Mouse (Mus musculus): ENCODE data around the gene Snd1. TPM values are rescaled to one million over a fixed set of nuclear protein-coding genes. Genes with fewer than 3 reads are reported as not detected.

Gene Snd1
- polyA plus RNA-seq, 1 experiment from 2014 or later: 128 TPM

GRCm38 (mm10) chr6:28480752-28481492, 6.0 kb downstream of the Snd1 start:
- peak overlapping the region; percentile 87 for H3K4me3 ChIP-seq (ENCODE audit: low read length)
- peak overlapping the region; percentile 48; the same call in 1 of the 2 replicates for H3K27ac ChIP-seq (ENCODE audit: low read length)
- 3% methylated on average over 21 of the region's 21 CpGs for WGBS
- H3K9me3 ChIP-seq (ENCODE audit: control insufficient read depth, low read length): no peaks in the 10 kb centered on the region
- no peaks in the 10 kb centered on the region for H3K36me3 ChIP-seq (ENCODE audit: control insufficient read depth, insufficient read depth, low read length)
- peak overlapping the region; percentile 87 for H3K9ac ChIP-seq (ENCODE audit: low read length)
- peak overlapping the region; percentile 71 for H3K4me2 ChIP-seq (ENCODE audit: low read depth, low read length)
- ATAC-seq (ENCODE audit: low read depth): no peak
- H3K27me3 ChIP-seq (ENCODE audit: control insufficient read depth, insufficient read depth, low read depth, low read length): no peaks in the 10 kb centered on the region
- peaks cover 31% of the 10 kb centered on the region for H3K4me1 ChIP-seq (replicated peaks; ENCODE audit: control insufficient read depth, insufficient read depth, low read length)

GRCm38 (mm10) chr6:28482711-28483315, 7.9 kb downstream of the Snd1 start:
- no peak for ATAC-seq (ENCODE audit: low read depth)
- no peaks in the 10 kb centered on the region for H3K9me3 ChIP-seq (ENCODE audit: control insufficient read depth, low read length)
- H3K4me1 ChIP-seq (replicated peaks; ENCODE audit: control insufficient read depth, insufficient read depth, low read length): peaks cover 31% of the 10 kb centered on the region
- H3K27ac ChIP-seq (ENCODE audit: low read length): no peak overlapping the region
- no peak overlapping the region for H3K4me3 ChIP-seq (ENCODE audit: low read length)
- 74% methylated on average over 4 of the region's 4 CpGs for WGBS
- no peaks in the 10 kb centered on the region for H3K36me3 ChIP-seq (ENCODE audit: control insufficient read depth, insufficient read depth, low read length)
- H3K27me3 ChIP-seq (ENCODE audit: control insufficient read depth, insufficient read depth, low read depth, low read length): no peaks in the 10 kb centered on the region
- no peak overlapping the region for H3K4me2 ChIP-seq (ENCODE audit: low read depth, low read length)
- no peak overlapping the region for H3K9ac ChIP-seq (ENCODE audit: low read length)

- Histone ChIP-seq H3K27me3 (ENCODE audit: control insufficient read depth, insufficient read depth, low read depth, low read length) (no peaks in the 10 kb centered on the region), H3K36me3 (ENCODE audit: control insufficient read depth, insufficient read depth, low read length) (peaks cover 3% of the 10 kb centered on the region; the same call in 1 of the 2 replicates), H3K27ac (ENCODE audit: low read length) (no peak overlapping the region), H3K4me3 (ENCODE audit: low read length) (no peak overlapping the region), H3K4me1 (replicated peaks; ENCODE audit: control insufficient read depth, insufficient read depth, low read length) (peaks cover 24% of the 10 kb centered on the region), H3K9me3 (ENCODE audit: control insufficient read depth, low read length) (no peaks in the 10 kb centered on the region), H3K9ac (ENCODE audit: low read length) (no peak overlapping the region), H3K4me2 (ENCODE audit: low read depth, low read length) (no peak overlapping the region)
- ATAC-seq (ENCODE audit: low read depth): no peak
- WGBS: 92% methylated on average over 2 of the region's 2 CpGs
Measured at GRCm38 (mm10) chr6:28486008-28486407, 11.1 kb downstream of the Snd1 start.

GRCm38 (mm10) chr6:28486471-28486870, 11.5 kb downstream of the Snd1 start:
- H3K27me3 ChIP-seq (ENCODE audit: control insufficient read depth, insufficient read depth, low read depth, low read length): no peaks in the 10 kb centered on the region
- H3K9me3 ChIP-seq (ENCODE audit: control insufficient read depth, low read length): no peaks in the 10 kb centered on the region
- H3K27ac ChIP-seq (ENCODE audit: low read length): no peak overlapping the region
- H3K4me2 ChIP-seq (ENCODE audit: low read depth, low read length): no peak overlapping the region
- peaks cover 20% of the 10 kb centered on the region for H3K4me1 ChIP-seq (replicated peaks; ENCODE audit: control insufficient read depth, insufficient read depth, low read length)
- WGBS: 85% methylated on average over 2 of the region's 2 CpGs
- H3K4me3 ChIP-seq (ENCODE audit: low read length): no peak overlapping the region
- no peak for ATAC-seq (ENCODE audit: low read depth)
- peaks cover 3% of the 10 kb centered on the region; the same call in 1 of the 2 replicates for H3K36me3 ChIP-seq (ENCODE audit: control insufficient read depth, insufficient read depth, low read length)
- no peak overlapping the region for H3K9ac ChIP-seq (ENCODE audit: low read length)

GRCm38 (mm10) chr6:28486905-28487304, 12.0 kb downstream of the Snd1 start:
- H3K27me3 ChIP-seq (ENCODE audit: control insufficient read depth, insufficient read depth, low read depth, low read length): no peaks in the 10 kb centered on the region
- no peaks in the 10 kb centered on the region for H3K9me3 ChIP-seq (ENCODE audit: control insufficient read depth, low read length)
- H3K4me1 ChIP-seq (replicated peaks; ENCODE audit: control insufficient read depth, insufficient read depth, low read length): peaks cover 15% of the 10 kb centered on the region
- no peak overlapping the region for H3K27ac ChIP-seq (ENCODE audit: low read length)
- no peak overlapping the region for H3K9ac ChIP-seq (ENCODE audit: low read length)
- no peak overlapping the region for H3K4me2 ChIP-seq (ENCODE audit: low read depth, low read length)
- ATAC-seq (ENCODE audit: low read depth): no peak
- peaks cover 3% of the 10 kb centered on the region; the same call in 1 of the 2 replicates for H3K36me3 ChIP-seq (ENCODE audit: control insufficient read depth, insufficient read depth, low read length)
- 85% methylated on average over 7 of the region's 7 CpGs for WGBS
- no peak overlapping the region for H3K4me3 ChIP-seq (ENCODE audit: low read length)

- no peak for ATAC-seq (ENCODE audit: low read depth)
- no peak overlapping the region for H3K9ac ChIP-seq (ENCODE audit: low read length)
Measured at GRCm38 (mm10) chr6:28488204-28488851, 13.4 kb downstream of the Snd1 start.

GRCm38 (mm10) chr6:28490612-28491011, 15.7 kb downstream of the Snd1 start:
- Histone ChIP-seq H3K9ac (ENCODE audit: low read length) (no peak overlapping the region), H3K27ac (ENCODE audit: low read length) (no peak overlapping the region), H3K36me3 (ENCODE audit: control insufficient read depth, insufficient read depth, low read length) (peaks cover 13% of the 10 kb centered on the region), H3K4me3 (ENCODE audit: low read length) (no peak overlapping the region), H3K9me3 (ENCODE audit: control insufficient read depth, low read length) (no peaks in the 10 kb centered on the region), H3K27me3 (ENCODE audit: control insufficient read depth, insufficient read depth, low read depth, low read length) (no peaks in the 10 kb centered on the region), H3K4me2 (ENCODE audit: low read depth, low read length) (no peak overlapping the region), H3K4me1 (replicated peaks; ENCODE audit: control insufficient read depth, insufficient read depth, low read length) (no peaks in the 10 kb centered on the region; the same call in 1 of the 2 replicates)
- WGBS: 84% methylated on average over 5 of the region's 5 CpGs
- no peak for ATAC-seq (ENCODE audit: low read depth)

More at GRCm38 (mm10) chr6:28488204-28488851, 13.4 kb downstream of the Snd1 start:
- no peaks in the 10 kb centered on the region for H3K27me3 ChIP-seq (ENCODE audit: control insufficient read depth, insufficient read depth, low read depth, low read length)
- no peaks in the 10 kb centered on the region for H3K9me3 ChIP-seq (ENCODE audit: control insufficient read depth, low read length)
- no peak overlapping the region for H3K4me3 ChIP-seq (ENCODE audit: low read length)
- peaks cover 2% of the 10 kb centered on the region for H3K4me1 ChIP-seq (replicated peaks; ENCODE audit: control insufficient read depth, insufficient read depth, low read length)
- H3K27ac ChIP-seq (ENCODE audit: low read length): no peak overlapping the region
- H3K36me3 ChIP-seq (ENCODE audit: control insufficient read depth, insufficient read depth, low read length): peaks cover 13% of the 10 kb centered on the region
- 89% methylated on average over 1 of the region's 1 CpGs for WGBS
- no peak overlapping the region for H3K4me2 ChIP-seq (ENCODE audit: low read depth, low read length)

- Histone ChIP-seq H3K36me3 (ENCODE audit: control insufficient read depth, insufficient read depth, low read length) (peaks cover 13% of the 10 kb centered on the region), H3K4me1 (replicated peaks; ENCODE audit: control insufficient read depth, insufficient read depth, low read length) (no peaks in the 10 kb centered on the region; the same call in 1 of the 2 replicates), H3K27me3 (ENCODE audit: control insufficient read depth, insufficient read depth, low read depth, low read length) (no peaks in the 10 kb centered on the region), H3K9me3 (ENCODE audit: control insufficient read depth, low read length) (no peaks in the 10 kb centered on the region), H3K4me3 (ENCODE audit: low read length) (no peak overlapping the region), H3K9ac (ENCODE audit: low read length) (no peak overlapping the region), H3K4me2 (ENCODE audit: low read depth, low read length) (no peak overlapping the region), H3K27ac (ENCODE audit: low read length) (no peak overlapping the region)
- no peak for ATAC-seq (ENCODE audit: low read depth)
Measured at GRCm38 (mm10) chr6:28491198-28491597, 16.3 kb downstream of the Snd1 start.

GRCm38 (mm10) chr6:28497837-28498236, 22.9 kb downstream of the Snd1 start:
- Histone ChIP-seq H3K27me3 (ENCODE audit: control insufficient read depth, insufficient read depth, low read depth, low read length) (no peaks in the 10 kb centered on the region), H3K4me3 (ENCODE audit: low read length) (no peak overlapping the region), H3K4me1 (replicated peaks; ENCODE audit: control insufficient read depth, insufficient read depth, low read length) (peaks cover 11% of the 10 kb centered on the region), H3K9me3 (ENCODE audit: control insufficient read depth, low read length) (no peaks in the 10 kb centered on the region), H3K9ac (ENCODE audit: low read length) (no peak overlapping the region), H3K27ac (ENCODE audit: low read length) (peak overlapping the region; percentile 41; the same call in 1 of the 2 replicates), H3K36me3 (ENCODE audit: control insufficient read depth, insufficient read depth, low read length) (peaks cover 3% of the 10 kb centered on the region), H3K4me2 (ENCODE audit: low read depth, low read length) (no peak overlapping the region)
- peak; percentile 74 for ATAC-seq (ENCODE audit: low read depth)
- 22% methylated on average over 5 of the region's 5 CpGs for WGBS
